Mouse (Mus musculus) cerebellum, adult (tissue): ENCODE results near the gene Shq1.

Experiments
- ATAC-seq: cut with Nextera tagmentation; 2 replicates; pipeline ENCODE4 v1.9.2; 2017; ENCODE audit warnings: mild to moderate bottlenecking, moderate library complexity, mixed read lengths; ENCODE audit not compliant: insufficient number of reproducible peaks, low FRiP score, low TSS enrichment

Shq1 gene

GRCm38 (mm10) chr6:100670880-100671344 is at the start of gene Shq1:
Gene Shq1 (minus strand): TSS chr6:100671157.
- ATAC-seq, result peak; percentile 96

GRCm38 (mm10) chr6:100720098-100720501 is 49.1 kb upstream of the Shq1 start:
- ATAC-seq, result no peak

- ATAC-seq, result no peak
Observed at GRCm38 (mm10) chr6:100716817-100717216, 45.9 kb upstream of the Shq1 start.

GRCm38 (mm10) chr6:100716152-100716551 is 45.2 kb upstream of the Shq1 start:
- no peak for ATAC-seq

- ATAC-seq, result no peak
Observed at GRCm38 (mm10) chr6:100715296-100715828, 44.4 kb upstream of the Shq1 start.

GRCm38 (mm10) chr6:100710866-100711265 is 39.9 kb upstream of the Shq1 start:
- no peak for ATAC-seq

GRCm38 (mm10) chr6:100710170-100710569 is 39.2 kb upstream of the Shq1 start:
- ATAC-seq, result no peak

- no peak for ATAC-seq
Observed at GRCm38 (mm10) chr6:100709483-100709882, 38.5 kb upstream of the Shq1 start.

- no peak for ATAC-seq
Observed at GRCm38 (mm10) chr6:100708996-100709395, 38.0 kb upstream of the Shq1 start.

- no peak for ATAC-seq
Observed at GRCm38 (mm10) chr6:100708248-100708647, 37.3 kb upstream of the Shq1 start.

- no peak for ATAC-seq
Observed at GRCm38 (mm10) chr6:100707557-100707956, 36.6 kb upstream of the Shq1 start.

- no peak for ATAC-seq
Observed at GRCm38 (mm10) chr6:100706861-100707260, 35.9 kb upstream of the Shq1 start.

GRCm38 (mm10) chr6:100705366-100705811 is 34.4 kb upstream of the Shq1 start:
- ATAC-seq, result no peak

- 0 out of 2 replicates have a peak, but pooled peaks have one; percentile 24 for ATAC-seq
Observed at GRCm38 (mm10) chr6:100704574-100705365, 33.8 kb upstream of the Shq1 start, which contains the start of gene Gxylt2. Gene Gxylt2 (plus strand): TSS chr6:100704734.

GRCm38 (mm10) chr6:100704197-100704573 is 33.2 kb upstream of the Shq1 start:
- no peak for ATAC-seq

GRCm38 (mm10) chr6:100700774-100701173 is 29.8 kb upstream of the Shq1 start:
- ATAC-seq, result no peak

GRCm38 (mm10) chr6:100699986-100700385 is 29.0 kb upstream of the Shq1 start:
- ATAC-seq, result no peak

- ATAC-seq, result no peak
Observed at GRCm38 (mm10) chr6:100686341-100686740, 15.4 kb upstream of the Shq1 start.

GRCm38 (mm10) chr6:100678636-100679035 is 7.7 kb upstream of the Shq1 start:
- no peak for ATAC-seq

GRCm38 (mm10) chr6:100676461-100676860 is 5.5 kb upstream of the Shq1 start:
- no peak for ATAC-seq

- no peak for ATAC-seq
Observed at GRCm38 (mm10) chr6:100674974-100675373, 4.0 kb upstream of the Shq1 start.

- ATAC-seq, result no peak
Observed at GRCm38 (mm10) chr6:100671401-100671800, 444 bp upstream of the Shq1 start.
